Mouse (Mus musculus) small intestine, adult 2 months (tissue): ENCODE measurements around the gene Lamc2. TPM values are rescaled to one million over a fixed set of nuclear protein-coding genes. Genes with fewer than 3 reads are reported as not detected.
A peak's percentile ranks its signal among the peaks of the same experiment; 100 is the strongest.

Experiments used
- H3K27ac ChIP-seq: fragments of 200-500 bp; 2 replicates; pipeline ENCODE4 v1.5.1; 2012; ENCODE audit warnings: low read depth, low read length, control low read depth, inconsistent platforms; ENCODE audit not compliant: insufficient read depth
- H3K27me3 ChIP-seq: fragments of 200-500 bp; 2 replicates; pipeline ENCODE4 v1.6.1; 2012; ENCODE audit warnings: mild to moderate bottlenecking, moderate library complexity, low read length, inconsistent platforms; ENCODE audit not compliant: control insufficient read depth, insufficient read depth
- H3K36me3 ChIP-seq: fragments of 200-500 bp; 2 replicates; pipeline ENCODE4 v1.6.1; 2012; ENCODE audit warnings: mild to moderate bottlenecking, low read length, control low read depth, inconsistent platforms; ENCODE audit not compliant: control insufficient read depth, insufficient read depth
- H3K4me1 ChIP-seq: fragments of 200-500 bp; 2 replicates; pipeline ENCODE4 v1.6.1; 2012; ENCODE audit warnings: low read length, inconsistent platforms, mixed read lengths; ENCODE audit not compliant: control insufficient read depth, insufficient read depth, insufficient read length
- H3K4me3 ChIP-seq: fragments of 200-500 bp; 2 replicates; pipeline ENCODE4 v1.5.1; 2012; ENCODE audit warnings: low read depth, mild to moderate bottlenecking, control low read depth, inconsistent platforms, low read length, moderate library complexity
- CTCF ChIP-seq: fragments of 200-500 bp; IDR thresholded peaks from 2 replicates; pipeline ENCODE4 v1.5.1; 2012; ENCODE audit warnings: low read depth, mild to moderate bottlenecking, control low read depth, inconsistent platforms, low read length, moderate library complexity, mixed read lengths; ENCODE audit not compliant: insufficient replicate concordance, insufficient read length; ENCODE audit errors: extremely low read depth
- POLR2A ChIP-seq: fragments of 200-500 bp; IDR thresholded peaks from 2 replicates; pipeline ENCODE4 v1.6.1; 2012; ENCODE audit warnings: low read depth, mild to moderate bottlenecking, control low read depth, inconsistent platforms, low read length, moderate library complexity
- WGBS: fragments of 180-500 bp; shearing (Covaris S2); methylation state at CpG from one replicate; pipeline ENCODE4 v1.1.7; 2018; 5-methylcytosine and 5-hydroxymethylcytosine counted together
- polyA plus RNA-seq: library from polyadenylated mRNA; depleted of rRNA; stranded (reverse); fragments of >200 nt; gene quantifications from 2 replicates; pipeline ENCODE4 v1.2.3, GENCODE M21; 2012

Gene Lamc2
- polyA plus RNA-seq, 1 experiment = 8.7 TPM

DNA sequence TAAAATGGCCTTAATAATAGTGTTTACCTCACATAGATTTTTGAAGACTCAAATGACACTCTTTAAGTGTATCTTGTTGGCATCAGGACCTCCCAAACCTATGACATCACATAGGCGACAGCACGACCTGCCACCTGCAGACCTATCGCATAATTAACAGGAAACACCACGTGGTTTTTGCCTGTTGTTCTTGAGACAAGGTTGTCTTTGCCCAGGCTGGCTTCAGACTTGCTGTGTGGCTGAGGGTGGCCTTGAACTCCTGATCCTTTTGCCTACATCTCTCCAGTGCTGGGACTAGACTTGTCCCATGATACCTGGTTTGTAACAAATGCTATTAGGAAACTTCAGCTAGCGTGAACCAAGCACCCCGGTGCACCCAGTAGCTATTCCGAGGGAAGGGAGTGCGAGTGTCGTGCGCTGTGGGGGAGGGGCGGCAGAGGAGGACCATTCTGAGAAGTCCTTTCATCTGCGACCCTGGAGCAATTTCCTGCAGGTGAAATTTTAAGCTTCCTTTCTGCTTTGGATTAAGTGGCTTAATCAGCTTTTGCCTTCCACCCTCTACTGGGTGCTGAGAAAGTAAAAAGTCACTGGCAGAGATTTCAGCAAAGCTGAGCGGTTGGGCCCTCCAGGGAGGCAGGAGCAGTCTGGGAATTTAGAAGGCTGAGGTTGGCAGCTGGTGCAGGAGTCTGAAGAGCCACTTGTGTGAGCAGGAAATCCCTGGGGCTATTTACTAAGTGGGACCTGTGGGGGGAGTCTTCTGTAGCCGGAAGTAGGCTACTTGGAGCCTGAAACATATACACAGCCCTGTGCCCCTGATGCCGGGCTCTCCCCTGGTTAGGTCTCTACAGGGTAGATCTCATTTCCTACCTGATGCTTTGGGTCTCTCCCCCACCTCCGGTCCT lies 90.2 kb downstream of the Lamc2 start:
- Histone ChIP-seq H3K4me3 (no peak overlapping the region), H3K27me3 (no peaks in the 10 kb centered on the region), H3K4me1 (no peaks in the 10 kb centered on the region), H3K36me3 (no peaks in the 10 kb centered on the region), H3K27ac (no peak overlapping the region)
- TF ChIP-seq POLR2A = no peak
- 55% methylated on average over 16 of the region's 16 CpGs for WGBS

DNA sequence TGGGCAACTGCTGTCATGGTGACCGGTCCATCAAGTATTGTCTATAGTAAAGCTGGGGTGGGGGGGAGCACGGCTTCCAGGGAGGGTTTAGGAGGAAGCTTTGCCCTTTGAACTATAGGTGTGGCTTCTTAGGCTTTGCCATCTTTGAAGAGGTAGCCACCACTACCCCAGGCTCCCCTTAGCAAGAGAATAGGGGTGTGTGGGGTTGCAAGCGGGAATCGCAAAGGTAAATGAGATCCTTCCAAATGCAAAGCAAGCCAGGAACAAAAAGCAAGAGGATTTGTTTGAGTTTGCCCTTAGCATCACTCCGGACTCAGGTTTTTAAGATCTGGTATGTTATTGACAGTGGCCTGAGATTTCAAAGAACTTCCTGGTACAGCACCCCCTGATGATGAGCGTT lies 90.9 kb downstream of the Lamc2 start:
- Histone ChIP-seq H3K27me3 (no peaks in the 10 kb centered on the region), H3K27ac (no peak overlapping the region), H3K4me3 (no peak overlapping the region), H3K4me1 (no peaks in the 10 kb centered on the region), H3K36me3 (no peaks in the 10 kb centered on the region)
- no peak for TF ChIP-seq CTCF
- WGBS = 80% methylated on average over 6 of the region's 6 CpGs

DNA sequence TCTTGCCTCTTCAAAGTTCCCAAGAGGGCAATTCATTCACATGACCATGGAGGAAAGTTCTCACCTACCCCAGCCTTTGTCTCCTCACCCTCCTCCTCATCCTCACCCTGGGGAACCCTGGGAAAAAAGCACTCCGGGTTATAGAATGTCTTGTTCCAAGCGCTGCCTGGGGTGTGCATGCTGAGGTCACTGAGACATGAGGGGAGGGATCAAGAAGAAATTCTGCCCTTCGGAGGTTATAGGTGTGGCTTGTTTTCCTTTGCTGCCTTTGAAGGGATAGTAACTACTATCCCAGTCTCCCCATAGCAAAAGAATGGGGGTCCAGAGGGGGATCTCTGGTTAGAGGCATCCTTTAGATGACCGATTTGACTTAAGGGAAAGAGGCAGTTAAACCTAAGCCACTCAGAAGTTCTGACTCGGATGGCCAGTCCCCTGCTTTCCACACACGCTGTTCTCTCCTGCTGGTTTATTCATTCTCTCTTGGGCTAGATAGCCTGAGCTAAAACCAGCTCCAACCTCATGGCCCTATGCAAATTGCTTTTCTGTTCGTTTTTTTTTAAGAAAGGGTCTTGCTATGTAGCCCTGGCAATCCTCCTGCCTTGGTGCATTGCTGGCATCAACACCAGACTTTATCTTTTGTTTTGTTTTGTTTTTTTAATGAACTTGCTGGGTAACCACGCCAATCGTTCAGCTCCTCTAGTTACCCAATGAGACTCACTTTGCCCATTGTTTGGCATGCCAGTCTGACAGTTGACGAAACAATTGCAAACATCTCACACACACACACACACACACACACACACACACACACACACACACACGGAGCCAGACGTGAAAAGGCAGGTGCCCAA lies 91.8 kb downstream of the Lamc2 start:
- Histone ChIP-seq H3K27ac (no peak overlapping the region), H3K36me3 (no peaks in the 10 kb centered on the region), H3K27me3 (no peaks in the 10 kb centered on the region), H3K4me3 (no peak overlapping the region), H3K4me1 (no peaks in the 10 kb centered on the region)
- 49% methylated on average over 12 of the region's 12 CpGs for WGBS
- TF ChIP-seq CTCF = no peak
- TF ChIP-seq POLR2A = no peak

DNA sequence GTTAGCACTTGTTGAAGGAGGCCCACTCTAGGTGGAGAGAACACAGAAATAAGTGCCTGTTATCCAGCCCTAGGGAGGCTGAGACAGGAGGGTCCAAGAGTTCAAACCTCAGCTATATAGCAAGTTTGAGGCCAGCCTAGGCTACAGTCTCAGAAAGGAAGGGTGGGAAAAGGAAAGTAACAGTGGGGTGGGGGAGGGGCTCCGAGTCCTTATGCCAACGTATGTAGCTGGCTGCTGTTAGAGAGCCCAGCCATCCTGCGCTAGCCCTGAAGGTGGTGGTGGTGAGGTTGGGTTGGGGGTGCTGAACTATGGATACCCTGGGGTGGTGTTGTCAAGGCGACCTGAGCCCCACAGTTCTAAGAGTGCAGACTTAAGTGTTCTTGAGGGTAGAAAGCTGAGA lies 92.7 kb downstream of the Lamc2 start:
- no peak for TF ChIP-seq CTCF
- 84% methylated on average over 4 of the region's 4 CpGs for WGBS
- H3K27me3 ChIP-seq = no peaks in the 10 kb centered on the region
- no peaks in the 10 kb centered on the region for H3K4me1 ChIP-seq
- no peak overlapping the region for H3K27ac ChIP-seq
- no peaks in the 10 kb centered on the region for H3K36me3 ChIP-seq
- H3K4me3 ChIP-seq = no peak overlapping the region

DNA sequence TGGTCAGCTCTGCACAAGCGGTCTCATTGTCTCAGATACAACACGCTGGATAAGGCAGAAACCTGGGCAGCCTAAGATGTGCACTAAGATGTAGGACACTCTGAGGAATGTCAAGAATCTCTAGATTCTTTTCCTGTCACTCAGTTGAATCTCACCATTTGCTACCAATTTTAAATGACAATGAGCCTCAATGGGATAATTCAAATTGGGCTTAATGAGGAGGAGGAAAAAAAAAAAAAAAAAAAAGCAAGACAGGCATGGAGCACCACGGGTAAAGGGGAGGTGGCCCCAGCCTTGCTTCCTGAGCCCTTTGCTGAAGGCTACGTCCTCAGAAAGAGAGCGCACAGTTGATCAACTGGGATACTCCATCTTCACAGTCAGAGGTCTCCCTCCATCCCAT lies 93.1 kb downstream of the Lamc2 start:
- no peak overlapping the region for H3K27ac ChIP-seq
- no peaks in the 10 kb centered on the region for H3K36me3 ChIP-seq
- no peak for TF ChIP-seq POLR2A
- TF ChIP-seq CTCF = no peak
- no peak overlapping the region for H3K4me3 ChIP-seq
- WGBS = 84% methylated on average over 5 of the region's 5 CpGs
- no peaks in the 10 kb centered on the region for H3K27me3 ChIP-seq
- H3K4me1 ChIP-seq = no peaks in the 10 kb centered on the region

DNA sequence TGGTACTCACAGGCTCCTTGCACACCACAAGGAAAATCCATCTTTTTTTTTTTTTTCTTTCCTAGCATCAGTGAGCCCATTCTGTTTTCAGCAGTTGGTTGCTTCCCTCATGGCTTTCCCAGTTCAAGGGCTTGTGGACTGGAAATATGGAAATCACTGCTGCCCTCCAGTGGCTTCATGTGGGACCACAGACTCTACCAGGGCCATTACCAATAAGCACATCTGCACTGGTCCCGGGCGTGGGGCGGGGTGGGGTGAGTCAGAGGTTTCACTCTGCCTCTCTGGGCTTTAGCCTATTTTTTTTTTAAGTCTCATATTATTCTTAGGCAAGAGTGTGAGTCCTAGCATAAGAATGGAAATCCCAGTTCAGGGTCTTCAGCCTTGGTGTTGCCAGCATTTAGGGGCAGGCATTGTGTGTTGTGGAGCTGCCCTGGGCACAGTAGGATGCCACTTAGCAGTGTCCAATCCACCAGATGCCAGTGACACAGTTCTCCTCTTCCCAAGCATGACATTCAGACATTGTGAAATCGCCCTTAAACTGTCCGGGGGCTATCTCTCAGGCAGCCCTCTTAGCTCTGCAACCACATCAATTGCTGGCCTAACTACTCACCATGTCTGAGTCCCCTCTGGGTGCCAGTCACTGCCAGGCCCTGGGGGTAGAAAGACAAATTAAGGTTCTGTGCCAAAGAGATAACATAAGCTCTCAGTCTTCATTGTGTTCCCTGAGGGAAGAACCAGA lies 93.8 kb downstream of the Lamc2 start:
- H3K27ac ChIP-seq = 0 out of 2 replicates have a peak overlapping the region, but pooled peaks have one; percentile 55

More for the DNA sequence above, 93.8 kb downstream of the Lamc2 start:
- Histone ChIP-seq H3K4me3 (no peak overlapping the region), H3K27me3 (no peaks in the 10 kb centered on the region), H3K36me3 (no peaks in the 10 kb centered on the region), H3K4me1 (no peaks in the 10 kb centered on the region)
- no peak for TF ChIP-seq POLR2A
- peak; percentile 62; the same call in 1 of the 2 replicates for TF ChIP-seq CTCF
- 45% methylated on average over 5 of the region's 5 CpGs for WGBS
